Mouse (Mus musculus) MEL (cell line): ENCODE data around the gene Plek. TPM values are rescaled to one million over a fixed set of nuclear protein-coding genes. Genes with fewer than 3 reads are reported as not detected.

ENCODE experiments used
- DNase-seq: peaks from one replicate; pipeline ENCODE4 v3.0.0; 2011; ENCODE audit warnings: low read depth, low spot score
- H3K27ac ChIP-seq: 2 replicates; pipeline ENCODE4 v1.5.1; 2012; ENCODE audit warnings: low read depth, mild to moderate bottlenecking, control low read depth, low read length, moderate library complexity; ENCODE audit not compliant: control insufficient read depth
- H3K27me3 ChIP-seq, 2 experiments: fragments of 150-350 bp in 1 of 2; sonication (generic) in 1 of 2; 2 replicates each; pipeline ENCODE4 v1.6.1; 2012; ENCODE audit warnings: low read length in 2 of 2, mild to moderate bottlenecking in 2 of 2, improper control_type of control experiment in 1 of 2, moderate library complexity in 1 of 2; ENCODE audit not compliant: insufficient read depth in 2 of 2, control insufficient read depth in 1 of 2
- H3K36me3 ChIP-seq, 2 experiments: 2 replicates each; pipeline ENCODE4 v1.6.1; 2012 to 2014; ENCODE audit warnings: low read length in 2 of 2, improper control_type of control experiment in 1 of 2, inconsistent platforms in 1 of 2, mild to moderate bottlenecking in 1 of 2; ENCODE audit not compliant: insufficient read depth in 2 of 2, control insufficient read depth in 1 of 2
- H3K4me1 ChIP-seq, 2 experiments: fragments of 150-350 bp in 1 of 2; sonication (generic) in 1 of 2; 2 replicates each; pipeline ENCODE4 v1.6.1; 2012; ENCODE audit warnings: low read length in 2 of 2, improper control_type of control experiment in 1 of 2, mild to moderate bottlenecking in 1 of 2; ENCODE audit not compliant: insufficient read depth in 2 of 2, control insufficient read depth in 1 of 2
- H3K4me3 ChIP-seq, 2 experiments: fragments of 150-350 bp in 1 of 2; sonication (generic) in 1 of 2; 2 replicates each; pipeline ENCODE4 v1.5.1; 2012; ENCODE audit warnings: low read depth in 2 of 2, low read length in 2 of 2, mild to moderate bottlenecking in 2 of 2, moderate library complexity in 2 of 2, control low read depth in 1 of 2, improper control_type of control experiment in 1 of 2; ENCODE audit not compliant: control insufficient read depth in 1 of 2, insufficient read depth in 1 of 2
- H3K79me2 ChIP-seq: 2 replicates; pipeline ENCODE4 v1.6.1; 2012; ENCODE audit warnings: mild to moderate bottlenecking, low read length, moderate library complexity; ENCODE audit not compliant: control insufficient read depth, poor library complexity, insufficient read depth
- H3K9ac ChIP-seq: 2 replicates; pipeline ENCODE4 v1.6.1; 2012; ENCODE audit warnings: low read depth, mild to moderate bottlenecking, control low read depth, low read length, moderate library complexity; ENCODE audit not compliant: control insufficient read depth, poor library complexity, severe bottlenecking
- H3K9me3 ChIP-seq: fragments of 150-350 bp; sonication (generic); replicated peaks from 2 replicates; pipeline ENCODE4 v1.6.1; 2012; ENCODE audit warnings: mild to moderate bottlenecking, low read length, improper control_type of control experiment, moderate library complexity; ENCODE audit not compliant: insufficient read depth
- BHLHE40 ChIP-seq: IDR thresholded peaks from 2 replicates; pipeline ENCODE4 v1.6.1; 2012; ENCODE audit warnings: low read depth, mild to moderate bottlenecking, inconsistent platforms, low read length, improper control_type of control experiment, borderline replicate concordance
- CHD1 ChIP-seq: IDR thresholded peaks from 2 replicates; pipeline ENCODE4 v1.6.1; 2012; ENCODE audit warnings: low read depth, mild to moderate bottlenecking, inconsistent platforms, low read length, improper control_type of control experiment
- CTCF ChIP-seq, 3 experiments: IDR thresholded peaks in 2 of 3; conservative IDR thresholded peaks in 1 of 3; 2 replicates each; pipeline ENCODE4 v1.5.1; 2011 to 2012; ENCODE audit warnings: low read length in 3 of 3, low read depth in 2 of 3, mild to moderate bottlenecking in 2 of 3, improper control_type of control experiment in 1 of 3, inconsistent platforms in 1 of 3, mixed read lengths in 1 of 3, moderate library complexity in 1 of 3; ENCODE audit not compliant: control insufficient read depth in 1 of 3, insufficient read depth in 1 of 3, poor library complexity in 1 of 3, severe bottlenecking in 1 of 3
- E2F4 ChIP-seq: IDR thresholded peaks from 2 replicates; pipeline ENCODE4 v1.6.1; 2011; ENCODE audit warnings: low read depth, low read length, improper control_type of control experiment, borderline replicate concordance
- ELF1 ChIP-seq: IDR thresholded peaks from 2 replicates; pipeline ENCODE4 v1.6.1; 2014; ENCODE audit warnings: low read depth, mild to moderate bottlenecking, inconsistent platforms, low read length, improper control_type of control experiment, moderate library complexity
- EP300 ChIP-seq, 2 experiments: IDR thresholded peaks; 2 replicates each; pipeline ENCODE4 v1.6.1; 2011; ENCODE audit warnings: improper control_type of control experiment in 2 of 2, low read length in 2 of 2, low read depth in 1 of 2, mild to moderate bottlenecking in 1 of 2
- ETS1 ChIP-seq: IDR thresholded peaks from 2 replicates; pipeline ENCODE4 v1.6.1; 2012; ENCODE audit warnings: low read depth, mild to moderate bottlenecking, inconsistent platforms, low read length, improper control_type of control experiment, moderate library complexity
- GABPA ChIP-seq: IDR thresholded peaks from 2 replicates; pipeline ENCODE4 v1.6.1; 2012; ENCODE audit warnings: low read depth, mild to moderate bottlenecking, inconsistent platforms, low read length, improper control_type of control experiment, moderate library complexity
- GATA1 ChIP-seq: IDR thresholded peaks from 2 replicates; pipeline ENCODE4 v1.6.1; 2011; ENCODE audit warnings: low read depth, low read length, improper control_type of control experiment
- HCFC1 ChIP-seq: IDR thresholded peaks from 2 replicates; pipeline ENCODE4 v1.6.1; 2012; ENCODE audit warnings: low read depth, mild to moderate bottlenecking, inconsistent platforms, low read length, improper control_type of control experiment, moderate library complexity
- JUND ChIP-seq: IDR thresholded peaks from 2 replicates; pipeline ENCODE4 v1.6.1; 2011; ENCODE audit warnings: low read depth, mild to moderate bottlenecking, improper control_type of control experiment, low read length
- KAT2A ChIP-seq: conservative IDR thresholded peaks from 2 replicates; pipeline ENCODE4 v1.6.1; 2012; ENCODE audit warnings: low read depth, low read length, improper control_type of control experiment, inconsistent platforms
- MAFK ChIP-seq: IDR thresholded peaks from 2 replicates; pipeline ENCODE4 v1.6.1; 2011; ENCODE audit warnings: low read depth, mild to moderate bottlenecking, low read length, improper control_type of control experiment, borderline replicate concordance
- MAX ChIP-seq: IDR thresholded peaks from 2 replicates; pipeline ENCODE4 v1.6.1; 2011; ENCODE audit warnings: low read length, improper control_type of control experiment
- MAZ ChIP-seq: IDR thresholded peaks from 2 replicates; pipeline ENCODE4 v1.6.1; 2012; ENCODE audit warnings: low read depth, mild to moderate bottlenecking, inconsistent platforms, low read length, improper control_type of control experiment
- MEF2A ChIP-seq: IDR thresholded peaks from 2 replicates; pipeline ENCODE4 v1.6.1; 2014; ENCODE audit warnings: low read depth, mild to moderate bottlenecking, inconsistent platforms, low read length, improper control_type of control experiment; ENCODE audit not compliant: poor library complexity, insufficient replicate concordance, severe bottlenecking; ENCODE audit errors: extremely low read depth
- MXI1 ChIP-seq: IDR thresholded peaks from 2 replicates; pipeline ENCODE4 v1.6.1; 2011; ENCODE audit warnings: mild to moderate bottlenecking, low read depth, low read length, improper control_type of control experiment
- MYB ChIP-seq: IDR thresholded peaks from 2 replicates; pipeline ENCODE4 v1.6.1; 2011; ENCODE audit warnings: mild to moderate bottlenecking, low read depth, low read length, improper control_type of control experiment
- MYC ChIP-seq: IDR thresholded peaks from 2 replicates; pipeline ENCODE4 v1.6.1; 2011; ENCODE audit warnings: low read depth, mild to moderate bottlenecking, low read length, improper control_type of control experiment, moderate library complexity
- NELFE ChIP-seq: IDR thresholded peaks from 2 replicates; pipeline ENCODE4 v1.6.1; 2011; ENCODE audit warnings: low read depth, low read length, improper control_type of control experiment
- POLR2A ChIP-seq, 2 experiments: IDR thresholded peaks; 2 replicates each; pipeline ENCODE4 v1.6.1; 2011 to 2012; ENCODE audit warnings: low read length in 2 of 2, mild to moderate bottlenecking in 2 of 2, control low read depth in 1 of 2, improper control_type of control experiment in 1 of 2, low read depth in 1 of 2, moderate library complexity in 1 of 2; ENCODE audit not compliant: control insufficient read depth in 1 of 2, insufficient read depth in 1 of 2, poor library complexity in 1 of 2
- POLR2AphosphoS2 ChIP-seq: IDR thresholded peaks from 2 replicates; pipeline ENCODE4 v1.6.1; 2011; ENCODE audit warnings: low read length, improper control_type of control experiment
- POLR2AphosphoS5 ChIP-seq: IDR thresholded peaks from 2 replicates; pipeline ENCODE4 v1.6.1; 2012; ENCODE audit warnings: low read depth, borderline replicate concordance, mild to moderate bottlenecking, inconsistent platforms, low read length, moderate library complexity, mixed read lengths
- RAD21 ChIP-seq: IDR thresholded peaks from 2 replicates; pipeline ENCODE4 v1.6.1; 2011; ENCODE audit warnings: mild to moderate bottlenecking, low read depth, low read length, improper control_type of control experiment
- RCOR1 ChIP-seq: IDR thresholded peaks from 2 replicates; pipeline ENCODE4 v1.6.1; 2012; ENCODE audit warnings: low read depth, mild to moderate bottlenecking, inconsistent platforms, low read length, improper control_type of control experiment
- SMC3 ChIP-seq: IDR thresholded peaks from 2 replicates; pipeline ENCODE4 v1.6.1; 2011; ENCODE audit warnings: low read depth, low read length, improper control_type of control experiment
- TAL1 ChIP-seq: IDR thresholded peaks from 2 replicates; pipeline ENCODE4 v1.6.1; 2012; ENCODE audit warnings: mild to moderate bottlenecking, inconsistent platforms, low read length, moderate library complexity, mixed read lengths
- TBP ChIP-seq: IDR thresholded peaks from 2 replicates; pipeline ENCODE4 v1.8.0; 2011; ENCODE audit warnings: low read depth, low read length, improper control_type of control experiment
- ZKSCAN1 ChIP-seq: IDR thresholded peaks from 2 replicates; pipeline ENCODE4 v1.6.1; 2012; ENCODE audit warnings: low read depth, mild to moderate bottlenecking, inconsistent platforms, low read length, improper control_type of control experiment, moderate library complexity
- polyA plus RNA-seq, 2 experiments: library from polyadenylated mRNA; stranded (reverse) in 1 of 2; unstranded in 1 of 2; fragments of >175 nt in 1 of 2; fragments of >200 nt in 1 of 2; gene quantifications; 2 replicates each; pipeline versions ENCODE4 v1.2.1 to v1.2.4; 2012; ENCODE audit warnings: low replicate concordance in 2 of 2, low read depth in 1 of 2; ENCODE audit not compliant: insufficient read length in 2 of 2, insufficient read depth in 1 of 2, missing spikeins in 1 of 2
- total RNA-seq: library from RNA; depleted of rRNA; stranded (reverse); fragments of 300-350 nt; gene quantifications from 2 replicates; pipeline ENCODE4 v1.2.3, GENCODE M21; 2012

The Plek gene
- total and polyA plus RNA-seq, 3 experiments = 51.5 to 357 (median 76.7) TPM

- Histone ChIP-seq H3K9me3 (no peaks in the 10 kb centered on the region), H3K4me1 (no peaks in the 10 kb centered on the region), H3K4me3 (no peak overlapping the region), H3K79me2 (no peaks in the 10 kb centered on the region), H3K27ac (no peak overlapping the region), H3K27me3 (no peaks in the 10 kb centered on the region; a peak in 1 of 4 replicates), H3K9ac (no peak overlapping the region), H3K36me3 (no peaks in the 10 kb centered on the region)
- DNase-seq = no peak
- TF ChIP-seq KAT2A (no peak), ETS1 (no peak), MAFK (no peak), ZKSCAN1 (no peak), ELF1 (no peak), MYC (no peak), POLR2AphosphoS5 (no peak), CTCF (IDR thresholded peaks at IDR 0.05 in 2 of 3, conservative IDR thresholded peaks at IDR 0.05 in 1 of 3; ENCODE audit: control insufficient read depth in 1 of 3, insufficient read depth in 1 of 3, low read depth in 2 of 3, low read length in 3 of 3, poor library complexity in 1 of 3, severe bottlenecking in 1 of 3) (no peak), NELFE (no peak), HCFC1 (no peak), MYB (no peak), JUND (no peak), MAZ (no peak), SMC3 (no peak), GABPA (no peak), MEF2A (no peak), TAL1 (no peak)
Observed at GRCm38 (mm10) chr11:16935577-16936236, 116.5 kb downstream of the Plek start.

GRCm38 (mm10) chr11:16932159-16932558 lies 120.0 kb downstream of the Plek start:
- no peak overlapping the region for H3K4me3 ChIP-seq
- no peaks in the 10 kb centered on the region for H3K79me2 ChIP-seq
- no peaks in the 10 kb centered on the region; a peak in 1 of 4 replicates for H3K27me3 ChIP-seq
- no peaks in the 10 kb centered on the region for H3K36me3 ChIP-seq
- H3K4me1 ChIP-seq = no peaks in the 10 kb centered on the region
- no peak for DNase-seq
- H3K9ac ChIP-seq = no peak overlapping the region
- no peak overlapping the region for H3K27ac ChIP-seq
- no peaks in the 10 kb centered on the region for H3K9me3 ChIP-seq
- no peak for TF ChIP-seq ETS1
- TF ChIP-seq BHLHE40 = no peak
- no peak for TF ChIP-seq HCFC1
- TF ChIP-seq MXI1 = no peak
- TF ChIP-seq ELF1 = no peak
- TF ChIP-seq POLR2A (IDR thresholded peaks at IDR 0.05; ENCODE audit: control insufficient read depth in 1 of 2, insufficient read depth in 1 of 2, low read depth in 1 of 2, low read length in 2 of 2, poor library complexity in 1 of 2) = no peak
- no peak for TF ChIP-seq RCOR1
- TF ChIP-seq POLR2AphosphoS2 = no peak
- no peak for TF ChIP-seq TBP
- TF ChIP-seq MYC = no peak
- no peak for TF ChIP-seq MAZ
- TF ChIP-seq GATA1 = no peak
- no peak for TF ChIP-seq MYB
- no peak for TF ChIP-seq CHD1
- TF ChIP-seq E2F4 = no peak
- no peak for TF ChIP-seq EP300 (IDR thresholded peaks at IDR 0.05; ENCODE audit: low read depth in 1 of 2, low read length in 2 of 2)
- no peak for TF ChIP-seq MAX
- no peak for TF ChIP-seq RAD21
